Mouse (Mus musculus) embryonic facial prominence, embryonic 10.5 days (tissue): ENCODE measurements at regions not wholly inside any gene's neighbourhood (a gene's known extent, or its start where the extent isn't known, plus 50 kb on each side); places are given as distances from the start of the nearest gene placed in this dataset.

ENCODE experiments used
- DNase-seq: peaks from one replicate; pipeline ENCODE4 v3.0.0-alpha.2; 2017; ENCODE audit warnings: low spot score
- H3K27ac ChIP-seq: fragments of 300-500 bp; sonication (generic); replicated peaks from 2 replicates; pipeline ENCODE4 v1.5.1; 2016; ENCODE audit warnings: mild to moderate bottlenecking
- H3K27me3 ChIP-seq: fragments of 300-500 bp; sonication (generic); replicated peaks from 2 replicates; pipeline ENCODE4 v1.6.1; 2016; ENCODE audit warnings: low read depth, mild to moderate bottlenecking; ENCODE audit not compliant: poor library complexity, severe bottlenecking
- H3K36me3 ChIP-seq: fragments of 300-500 bp; sonication (generic); replicated peaks from 2 replicates; pipeline ENCODE4 v1.6.1; 2016; ENCODE audit warnings: mild to moderate bottlenecking, moderate library complexity
- H3K4me1 ChIP-seq: fragments of 300-500 bp; sonication (generic); 2 replicates; pipeline ENCODE4 v1.6.1; 2016
- H3K4me3 ChIP-seq: fragments of 300-500 bp; sonication (generic); 2 replicates; pipeline ENCODE4 v1.5.1; 2016; ENCODE audit warnings: mild to moderate bottlenecking, moderate library complexity
- H3K9me3 ChIP-seq: fragments of 300-500 bp; sonication (generic); 2 replicates; pipeline ENCODE4 v1.6.1; 2016; ENCODE audit warnings: mild to moderate bottlenecking
- WGBS: fragments of 180-500 bp; shearing (Covaris S2); methylation state at CpG from one replicate; pipeline ENCODE4 v1.1.7; 2016; 5-methylcytosine and 5-hydroxymethylcytosine counted together

DNA sequence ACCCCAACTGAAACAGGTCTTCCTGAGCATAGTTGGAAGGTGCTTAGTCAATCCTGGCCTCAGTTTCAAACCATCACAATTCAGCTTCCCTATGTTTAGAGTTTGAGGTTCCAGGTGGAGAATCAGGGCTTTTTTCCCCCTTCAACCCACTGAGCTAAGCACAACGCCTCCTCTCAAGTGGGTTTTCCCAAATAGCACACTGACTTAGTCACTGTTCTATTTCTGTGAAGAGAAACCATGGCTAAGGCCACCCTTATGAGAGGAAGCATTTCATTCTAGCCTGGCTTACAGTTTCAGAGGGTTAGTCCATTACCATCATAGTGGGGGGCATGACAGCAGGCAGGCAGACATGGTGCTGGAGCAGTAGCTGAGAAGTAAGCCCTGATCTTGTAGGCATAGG is 109.7 kb upstream of the Twist2 start:
- Histone ChIP-seq H3K9me3 (no peaks in the 10 kb centered on the region), H3K36me3 (no peaks in the 10 kb centered on the region), H3K4me3 (no peak overlapping the region), H3K4me1 (peaks cover 6% of the 10 kb centered on the region), H3K27ac (no peak overlapping the region), H3K27me3 (no peaks in the 10 kb centered on the region)
- DNase-seq, result no peak
- 81% methylated on average over 1 of the region's 1 CpGs for WGBS

DNA sequence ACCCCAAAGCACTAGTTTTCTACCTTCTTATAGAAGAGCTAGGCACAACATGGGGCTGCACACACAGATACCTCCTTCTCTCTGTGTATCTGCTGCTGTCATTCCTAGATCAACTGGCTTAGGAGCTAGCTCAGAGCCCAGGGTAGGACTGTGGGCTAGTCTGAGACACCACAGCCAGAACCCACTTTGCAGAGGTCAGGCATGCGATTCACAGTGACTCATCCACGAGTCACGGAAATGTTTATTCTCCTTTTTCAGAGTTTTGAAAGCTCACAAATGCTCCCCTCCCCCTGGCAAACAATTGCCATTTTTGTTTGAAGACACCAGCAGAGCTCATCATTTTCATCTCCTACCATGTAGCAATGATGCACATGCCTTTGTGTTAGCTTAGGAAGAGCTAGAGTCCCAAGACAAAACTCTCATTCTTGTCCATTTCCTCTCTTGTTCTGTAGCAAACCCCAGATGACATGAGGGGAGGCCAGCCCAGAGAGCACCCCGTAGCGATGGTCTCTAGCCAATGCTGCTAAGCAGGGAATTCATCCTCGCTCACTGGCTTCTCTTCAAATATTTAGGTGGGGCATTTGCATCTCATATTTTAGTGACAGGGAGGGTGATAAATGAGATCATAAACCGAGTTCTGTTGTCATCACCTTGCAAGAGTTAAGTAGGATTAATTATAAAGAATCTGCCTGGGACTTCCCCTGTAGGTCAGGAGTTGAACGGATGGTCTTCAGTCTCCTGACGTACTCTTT is 108.4 kb upstream of the Twist2 start:
- Histone ChIP-seq H3K9me3 (no peaks in the 10 kb centered on the region), H3K27ac (no peak overlapping the region), H3K4me1 (peaks cover 6% of the 10 kb centered on the region), H3K36me3 (no peaks in the 10 kb centered on the region), H3K27me3 (no peaks in the 10 kb centered on the region), H3K4me3 (no peak overlapping the region)
- 86% methylated on average over 9 of the region's 9 CpGs for WGBS
- DNase-seq, result no peak

DNA sequence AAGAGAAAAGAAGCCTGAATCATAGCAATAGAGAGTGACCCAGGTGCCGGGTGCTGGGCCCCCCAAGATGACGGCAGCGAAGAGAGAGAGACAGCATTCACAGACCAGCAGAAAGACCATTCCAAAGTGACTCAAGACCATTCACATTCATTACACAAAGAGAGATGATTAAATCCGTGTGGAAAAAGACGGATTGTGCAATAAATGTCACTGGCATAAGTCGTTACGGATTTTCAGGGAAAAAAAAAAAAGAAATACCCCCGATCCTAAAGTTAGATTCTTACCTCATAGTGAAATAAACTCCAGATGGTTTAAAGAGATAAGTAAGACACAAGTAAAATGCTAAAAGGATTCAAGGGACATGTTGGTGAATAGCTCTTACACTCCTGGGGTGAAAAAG is 104.2 kb upstream of the Twist2 start:
- no peak for DNase-seq
- Histone ChIP-seq H3K27me3 (no peaks in the 10 kb centered on the region), H3K27ac (no peak overlapping the region), H3K9me3 (no peaks in the 10 kb centered on the region), H3K4me1 (no peaks in the 10 kb centered on the region), H3K36me3 (no peaks in the 10 kb centered on the region), H3K4me3 (no peak overlapping the region)
- WGBS, result 87% methylated on average over 8 of the region's 8 CpGs

DNA sequence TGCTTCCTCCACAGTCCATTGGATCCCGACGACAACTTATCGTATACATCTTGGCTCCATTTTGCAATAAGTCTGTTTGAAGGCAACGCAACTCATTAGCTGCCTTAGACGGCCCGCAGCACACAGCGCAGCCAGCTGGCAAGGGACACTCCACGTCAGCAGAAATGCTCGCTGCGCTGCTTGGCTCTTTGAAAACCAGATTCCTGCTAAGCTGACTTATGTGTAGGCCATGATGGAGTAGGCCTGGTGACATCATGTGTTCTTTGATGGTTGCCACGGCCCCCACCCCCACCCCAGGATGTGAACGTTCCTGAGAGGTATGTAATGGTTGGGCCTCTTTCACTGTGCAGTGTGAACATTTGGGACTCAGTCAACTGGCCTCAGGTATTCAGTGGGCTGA is 99.8 kb upstream of the Twist2 start:
- H3K36me3 ChIP-seq, result no peaks in the 10 kb centered on the region
- H3K9me3 ChIP-seq, result no peaks in the 10 kb centered on the region
- WGBS, result 91% methylated on average over 12 of the region's 12 CpGs
- H3K27me3 ChIP-seq, result no peaks in the 10 kb centered on the region
- DNase-seq, result no peak
- H3K4me1 ChIP-seq, result no peaks in the 10 kb centered on the region
- no peak overlapping the region for H3K4me3 ChIP-seq
- H3K27ac ChIP-seq, result no peak overlapping the region

DNA sequence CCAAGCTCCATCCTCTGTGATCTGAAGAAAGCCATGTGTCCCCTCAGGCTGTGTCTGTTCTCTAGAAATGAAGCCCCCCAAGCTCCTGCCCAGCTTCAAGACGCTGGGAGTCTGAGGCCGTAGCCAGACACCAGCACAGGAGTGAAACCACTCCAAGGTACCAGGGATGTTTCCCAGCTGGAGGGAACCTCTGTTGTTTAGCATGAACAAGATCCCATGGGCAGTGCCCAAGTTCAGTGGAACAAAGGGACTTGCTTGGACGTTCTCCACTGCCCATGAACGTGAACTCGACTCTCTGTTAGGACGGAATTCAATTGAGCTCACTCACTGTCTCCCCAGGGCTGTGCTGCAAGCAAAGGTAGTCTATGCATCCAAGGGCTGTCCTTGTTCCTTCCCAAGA is 99.2 kb upstream of the Twist2 start:
- H3K4me1 ChIP-seq, result no peaks in the 10 kb centered on the region
- H3K9me3 ChIP-seq, result no peaks in the 10 kb centered on the region
- no peaks in the 10 kb centered on the region for H3K36me3 ChIP-seq
- no peak overlapping the region for H3K27ac ChIP-seq
- H3K27me3 ChIP-seq, result no peaks in the 10 kb centered on the region
- WGBS, result 85% methylated on average over 6 of the region's 6 CpGs
- H3K4me3 ChIP-seq, result no peak overlapping the region
- DNase-seq, result no peak

DNA sequence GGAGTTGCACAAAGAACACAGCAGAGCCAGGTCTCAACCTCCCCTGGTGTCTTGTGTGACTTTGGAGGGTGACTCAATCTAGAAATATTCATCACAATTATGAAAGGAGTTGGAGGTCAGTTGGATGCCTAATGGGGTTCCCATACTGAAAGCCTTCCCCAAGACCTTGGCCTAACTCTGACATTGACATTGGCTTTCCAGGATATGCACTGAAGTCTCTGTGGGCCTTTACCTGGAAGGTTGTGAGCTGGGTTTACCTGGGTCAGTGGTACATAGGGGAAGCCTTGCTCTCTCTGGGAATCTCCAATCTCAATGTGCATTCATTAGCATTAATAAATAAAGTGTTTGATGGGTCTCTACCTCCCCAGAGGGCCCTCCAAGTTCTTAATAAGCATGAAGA is 98.5 kb upstream of the Twist2 start:
- Histone ChIP-seq H3K27me3 (no peaks in the 10 kb centered on the region), H3K9me3 (no peaks in the 10 kb centered on the region), H3K27ac (no peak overlapping the region), H3K36me3 (no peaks in the 10 kb centered on the region), H3K4me1 (no peaks in the 10 kb centered on the region), H3K4me3 (no peak overlapping the region)
- DNase-seq, result peak; percentile 1

DNA sequence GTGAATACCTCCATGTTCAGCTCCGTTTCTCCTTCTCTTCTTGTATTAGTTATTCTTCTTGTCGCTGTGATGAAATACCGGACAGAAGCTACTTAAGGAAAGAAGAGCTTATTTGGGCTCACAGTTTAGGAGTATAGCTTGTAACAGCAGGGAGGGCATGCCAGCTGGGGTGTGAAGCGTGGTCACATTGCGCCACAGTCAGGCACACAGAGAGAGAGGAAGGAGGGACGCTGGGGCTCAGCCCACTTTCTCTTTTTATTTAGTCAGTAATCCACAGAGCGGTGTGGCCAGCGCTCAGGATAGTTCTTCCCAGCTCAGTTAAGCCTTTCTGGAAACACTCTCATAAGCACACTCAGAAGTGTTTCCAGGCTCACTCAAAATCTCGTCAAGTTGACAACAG is 95.8 kb upstream of the Twist2 start:
- no peak for DNase-seq
- Histone ChIP-seq H3K27ac (no peak overlapping the region), H3K36me3 (no peaks in the 10 kb centered on the region), H3K4me3 (no peak overlapping the region), H3K9me3 (no peaks in the 10 kb centered on the region), H3K27me3 (no peaks in the 10 kb centered on the region), H3K4me1 (no peaks in the 10 kb centered on the region)
- 85% methylated on average over 9 of the region's 9 CpGs for WGBS

DNA sequence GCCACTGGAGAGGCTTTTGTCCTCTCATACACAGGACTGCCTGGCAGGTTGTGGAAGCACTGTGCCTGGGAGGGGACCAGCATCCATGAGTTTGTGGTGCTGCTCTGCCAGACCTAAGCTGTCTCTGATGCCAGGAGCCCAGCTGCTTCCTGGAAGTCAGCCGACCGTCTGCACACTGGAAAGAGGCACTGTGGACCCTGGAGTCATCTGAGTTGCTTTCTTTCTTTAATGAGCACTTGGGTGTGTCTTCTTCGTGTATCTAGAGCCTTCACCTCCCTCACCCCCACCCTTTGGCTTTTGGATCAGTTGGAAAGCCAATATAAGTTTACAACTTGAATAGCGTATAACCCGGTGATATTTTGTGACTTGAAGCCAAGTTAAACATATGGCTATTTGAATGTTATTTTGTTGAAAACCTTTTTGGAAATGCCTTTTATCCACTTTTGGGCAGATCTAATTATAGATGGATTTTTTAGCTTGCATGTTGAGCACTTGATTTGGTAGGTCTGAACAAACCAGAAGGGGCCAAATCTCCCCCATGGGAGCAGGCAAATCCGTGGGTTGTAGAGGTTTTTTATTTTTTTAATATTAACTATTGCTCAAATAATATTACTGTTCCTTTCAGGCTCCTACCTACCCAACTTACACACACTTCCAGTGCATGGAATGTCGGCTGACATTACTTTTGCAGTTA is 92.6 kb upstream of the Twist2 start:
- Histone ChIP-seq H3K36me3 (no peaks in the 10 kb centered on the region), H3K4me3 (no peak overlapping the region), H3K9me3 (no peaks in the 10 kb centered on the region), H3K27ac (no peak overlapping the region), H3K27me3 (no peaks in the 10 kb centered on the region), H3K4me1 (no peaks in the 10 kb centered on the region)
- WGBS, result 78% methylated on average over 7 of the region's 7 CpGs
- no peak for DNase-seq

DNA sequence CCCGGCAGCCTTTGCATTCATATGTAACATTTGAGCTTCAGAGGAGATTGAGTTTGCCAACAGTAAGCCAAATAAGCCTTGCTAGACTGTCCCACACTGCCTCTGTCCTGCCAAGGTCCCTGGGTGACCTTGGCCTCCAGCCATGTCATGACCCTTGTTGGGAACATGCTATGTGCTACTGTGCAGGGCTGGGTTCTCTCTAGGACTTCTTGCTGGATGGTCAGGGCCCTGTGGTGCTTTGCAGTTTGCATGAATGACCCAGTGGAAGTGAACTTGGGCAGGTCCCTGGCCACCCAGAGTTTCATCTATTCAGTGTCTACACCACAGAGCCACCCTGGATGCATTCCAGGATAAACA is 92.0 kb upstream of the Twist2 start:
- no peak for DNase-seq
- H3K4me3 ChIP-seq, result no peak overlapping the region

DNA sequence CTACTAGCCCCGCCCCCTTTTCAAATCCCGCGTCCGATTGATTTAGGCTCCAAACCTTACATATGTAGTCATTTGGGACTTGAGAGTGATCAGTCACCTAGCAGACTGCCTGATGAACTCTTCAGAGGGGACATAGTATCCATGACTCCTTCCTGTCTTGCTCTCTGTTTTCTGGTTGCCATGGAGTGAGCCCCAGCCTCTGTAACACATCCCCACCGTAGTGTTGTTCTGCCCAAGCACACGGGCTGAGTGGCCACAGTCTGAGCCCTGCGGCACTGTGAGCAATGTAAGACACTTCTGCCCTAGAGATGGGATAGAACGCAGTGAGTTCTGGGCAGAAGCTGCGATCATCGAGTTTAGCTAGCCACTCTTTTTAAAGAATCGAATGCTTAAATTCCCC is 88.1 kb upstream of the Twist2 start:
- Histone ChIP-seq H3K9me3 (no peaks in the 10 kb centered on the region), H3K27ac (no peak overlapping the region), H3K4me1 (no peaks in the 10 kb centered on the region), H3K36me3 (no peaks in the 10 kb centered on the region), H3K27me3 (no peaks in the 10 kb centered on the region), H3K4me3 (no peak overlapping the region)
- DNase-seq, result no peak
- 88% methylated on average over 11 of the region's 11 CpGs for WGBS

More for the DNA sequence above, 92.0 kb upstream of the Twist2 start:
- no peaks in the 10 kb centered on the region for H3K36me3 ChIP-seq
- 90% methylated on average over 1 of the region's 1 CpGs for WGBS
- no peaks in the 10 kb centered on the region for H3K9me3 ChIP-seq
- no peak overlapping the region for H3K27ac ChIP-seq
- H3K4me1 ChIP-seq, result no peaks in the 10 kb centered on the region
- H3K27me3 ChIP-seq, result no peaks in the 10 kb centered on the region

DNA sequence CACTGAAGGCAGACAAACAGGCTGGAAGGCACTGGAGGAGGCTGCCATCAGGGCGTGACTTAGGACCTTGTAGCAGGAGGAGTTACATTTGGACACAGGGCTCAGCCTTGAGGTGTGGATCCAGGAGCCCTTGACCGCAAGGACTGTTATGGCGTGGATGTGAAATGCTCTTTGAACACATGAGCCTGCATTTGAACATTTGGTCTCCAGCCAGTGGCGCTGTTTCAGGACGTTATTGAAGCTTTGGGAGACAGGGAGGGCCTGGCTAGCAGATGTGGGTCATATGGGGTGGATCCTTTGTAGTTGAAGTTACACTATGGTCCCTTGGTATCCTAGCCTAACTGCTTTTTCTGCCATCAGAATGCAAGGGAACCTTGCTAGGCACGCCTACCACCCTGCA is 87.0 kb upstream of the Twist2 start:
- Histone ChIP-seq H3K4me3 (no peak overlapping the region), H3K27me3 (no peaks in the 10 kb centered on the region), H3K27ac (no peak overlapping the region), H3K36me3 (no peaks in the 10 kb centered on the region), H3K9me3 (no peaks in the 10 kb centered on the region), H3K4me1 (no peaks in the 10 kb centered on the region)
- WGBS, result 83% methylated on average over 6 of the region's 6 CpGs
- DNase-seq, result no peak

DNA sequence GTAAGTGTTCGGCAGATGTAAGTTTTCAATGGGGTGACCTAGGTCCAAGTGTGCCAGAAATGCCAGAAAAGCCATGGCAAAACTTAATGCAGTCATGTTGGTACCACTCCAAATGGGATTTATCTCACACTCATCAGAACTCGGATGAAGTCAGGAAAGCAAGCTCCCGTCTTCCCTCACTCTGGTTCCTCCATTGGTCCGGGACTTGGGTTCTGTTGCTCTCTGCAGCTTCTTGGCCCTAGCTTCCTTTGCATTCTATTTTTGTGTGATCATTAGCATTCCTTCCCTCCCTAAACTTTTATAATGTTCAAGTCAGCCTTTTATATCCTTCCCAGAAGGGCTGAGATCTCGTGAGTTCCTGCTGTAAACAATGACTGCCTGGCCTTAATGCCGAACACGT is 85.9 kb upstream of the Twist2 start:
- Histone ChIP-seq H3K27ac (no peak overlapping the region), H3K9me3 (no peaks in the 10 kb centered on the region), H3K4me3 (no peak overlapping the region), H3K4me1 (no peaks in the 10 kb centered on the region), H3K36me3 (no peaks in the 10 kb centered on the region), H3K27me3 (no peaks in the 10 kb centered on the region)
- DNase-seq, result no peak
- 86% methylated on average over 7 of the region's 7 CpGs for WGBS

DNA sequence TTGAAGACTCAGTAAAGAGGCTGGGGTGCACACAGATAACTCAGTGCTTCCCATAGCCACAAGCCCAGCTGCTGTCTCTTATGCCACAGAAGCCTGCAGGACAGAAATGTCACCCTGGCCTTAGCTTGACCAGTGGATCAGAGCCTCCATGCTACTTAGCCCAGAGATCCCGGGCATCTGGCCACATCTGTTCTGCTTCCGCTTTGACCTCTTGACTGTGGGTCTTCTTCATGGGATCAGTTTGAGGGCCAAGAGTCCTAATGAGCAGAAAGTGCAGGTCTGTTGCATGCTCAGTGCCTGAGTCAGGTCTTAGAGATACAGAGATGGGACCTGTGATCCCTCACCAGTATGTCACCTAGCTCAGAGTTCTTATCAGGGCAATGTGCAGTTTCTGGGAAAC is 85.5 kb upstream of the Twist2 start:
- Histone ChIP-seq H3K4me3 (no peak overlapping the region), H3K4me1 (no peaks in the 10 kb centered on the region), H3K27ac (no peak overlapping the region), H3K9me3 (no peaks in the 10 kb centered on the region), H3K36me3 (no peaks in the 10 kb centered on the region), H3K27me3 (no peaks in the 10 kb centered on the region)
- WGBS, result 92% methylated on average over 2 of the region's 2 CpGs
- DNase-seq, result no peak
